In genomic region chr19:41707850-41708249, GRCm38 (mm10) we compare ENCODE assay signal across 23 mouse cellular contexts. TPM values are rescaled to one million over a fixed set of nuclear protein-coding genes. Genes with fewer than 3 reads are reported as not detected.
A peak's percentile ranks its signal among the peaks of the same experiment; 100 is the strongest.
DNase-seq lines count a peak whose midpoint lies in the region; ATAC-seq lines count a peak whose summit lies in the region.
"Had no signal": no experiment of that assay in that cellular context is flagged by ENCODE, and none has a peak within 500 bp of the region (broad histone marks: within the 10 kb centered on the region; RNA-seq: fewer than 3 reads in every experiment).

No protein-coding gene starts in this region.

- no peak overlapping the region for H3K9ac ChIP-seq in hindbrain, embryonic 12.5 days
- no peak overlapping the region for H3K9ac ChIP-seq in midbrain, embryonic 15.5 days
- H3K9ac ChIP-seq in forebrain, embryonic 15.5 days (replicated peaks) = no peak overlapping the region
- H3K9ac ChIP-seq: embryonic facial prominence, embryonic 13.5 days; liver, embryonic 13.5 days; stomach, embryonic 15.5 days had no signal

- peak overlapping the region; percentile 41; the same call in 1 of the 2 replicates for H3K27ac ChIP-seq in hindbrain, embryonic 10.5 days
- H3K27ac ChIP-seq in hindbrain, embryonic 12.5 days = no peak overlapping the region; the same call in 1 of the 2 replicates
- H3K27ac ChIP-seq in midbrain, embryonic 10.5 days (replicated peaks) = peak overlapping the region; percentile 73
- H3K27ac ChIP-seq in midbrain, embryonic 15.5 days = no peak overlapping the region; the same call in 1 of the 2 replicates
- H3K27ac ChIP-seq in forebrain, embryonic 15.5 days (replicated peaks) = peak overlapping the region; percentile 41; the same call in 1 of the 2 replicates
- H3K27ac ChIP-seq: embryonic facial prominence, embryonic 13.5 days; heart, embryonic 10.5 days; left cerebral cortex, adult 2 months; liver, embryonic 13.5 days; stomach, embryonic 15.5 days had no signal

- no peak for ATAC-seq in hindbrain, embryonic 12.5 days (ENCODE audit: low FRiP score)
- ATAC-seq in midbrain, embryonic 15.5 days (replicated peaks) = no peak
- no peak for ATAC-seq in forebrain, embryonic 15.5 days (replicated peaks)
- no peak for ATAC-seq in activated CD4-positive, CD25-positive, alpha-beta regulatory T cell, adult 4 months

- H3K27me3 ChIP-seq in hindbrain, embryonic 10.5 days (ENCODE audit: insufficient read depth, poor library complexity, severe bottlenecking) = peaks cover 91% of the 10 kb centered on the region
- peaks cover 31% of the 10 kb centered on the region for H3K27me3 ChIP-seq in hindbrain, embryonic 12.5 days
- H3K27me3 ChIP-seq in midbrain, embryonic 10.5 days (ENCODE audit: low read depth, poor library complexity, severe bottlenecking) = peaks cover 85% of the 10 kb centered on the region
- no peaks in the 10 kb centered on the region; the same call in 1 of the 2 replicates for H3K27me3 ChIP-seq in midbrain, embryonic 15.5 days (replicated peaks)
- H3K27me3 ChIP-seq in forebrain, embryonic 15.5 days = no peaks in the 10 kb centered on the region
- H3K27me3 ChIP-seq: stomach, embryonic 15.5 days had no signal

- DNase-seq in adrenal gland, postnatal 14 days = peak; percentile 0
- DNase-seq in adrenal gland, postnatal 10 days = no peak
- DNase-seq in hindbrain, embryonic 10.5 days (ENCODE audit: low spot score) = no peak
- no peak for DNase-seq in midbrain, embryonic 10.5 days (ENCODE audit: low spot score)
- DNase-seq: adrenal gland, postnatal 25 days; cerebellum, adult 11 months; gastrocnemius, postnatal 10 days; kidney, adult 2 months; kidney, postnatal 14 days; liver, embryonic 13.5 days; lung, adult 2 months; thymus, postnatal 25 days had no signal

- H3K4me3 ChIP-seq in hindbrain, embryonic 10.5 days = no peak overlapping the region
- H3K4me3 ChIP-seq in hindbrain, embryonic 12.5 days = no peak overlapping the region
- H3K4me3 ChIP-seq in midbrain, embryonic 10.5 days = no peak overlapping the region
- no peak overlapping the region for H3K4me3 ChIP-seq in midbrain, embryonic 15.5 days
- no peak overlapping the region for H3K4me3 ChIP-seq in forebrain, embryonic 15.5 days
- H3K4me3 ChIP-seq: embryonic facial prominence, embryonic 13.5 days; erythroblast, embryonic 14.5 days; heart, embryonic 10.5 days; left cerebral cortex, adult 2 months; liver, embryonic 13.5 days; stomach, embryonic 15.5 days had no signal

- no peaks in the 10 kb centered on the region for H3K9me3 ChIP-seq in hindbrain, embryonic 10.5 days
- no peaks in the 10 kb centered on the region for H3K9me3 ChIP-seq in hindbrain, embryonic 12.5 days (replicated peaks)
- H3K9me3 ChIP-seq in midbrain, embryonic 10.5 days (replicated peaks) = no peaks in the 10 kb centered on the region
- H3K9me3 ChIP-seq in midbrain, embryonic 15.5 days = no peaks in the 10 kb centered on the region
- no peaks in the 10 kb centered on the region for H3K9me3 ChIP-seq in forebrain, embryonic 15.5 days
- H3K9me3 ChIP-seq: embryonic facial prominence, embryonic 13.5 days; heart, embryonic 10.5 days; liver, embryonic 13.5 days; stomach, embryonic 15.5 days had no signal

- peaks cover 49% of the 10 kb centered on the region for H3K4me1 ChIP-seq in hindbrain, embryonic 10.5 days (replicated peaks)
- peaks cover 38% of the 10 kb centered on the region for H3K4me1 ChIP-seq in hindbrain, embryonic 12.5 days
- H3K4me1 ChIP-seq in midbrain, embryonic 10.5 days = peaks cover 53% of the 10 kb centered on the region
- peaks cover 33% of the 10 kb centered on the region for H3K4me1 ChIP-seq in midbrain, embryonic 15.5 days
- peaks cover 41% of the 10 kb centered on the region for H3K4me1 ChIP-seq in forebrain, embryonic 15.5 days
- H3K4me1 ChIP-seq: liver, embryonic 13.5 days; stomach, embryonic 15.5 days had no signal

- peaks cover 5% of the 10 kb centered on the region; the same call in 1 of the 2 replicates for H3K36me3 ChIP-seq in hindbrain, embryonic 10.5 days
- H3K36me3 ChIP-seq in hindbrain, embryonic 12.5 days = no peaks in the 10 kb centered on the region
- H3K36me3 ChIP-seq in midbrain, embryonic 10.5 days = no peaks in the 10 kb centered on the region
- no peaks in the 10 kb centered on the region for H3K36me3 ChIP-seq in midbrain, embryonic 15.5 days (replicated peaks)
- H3K36me3 ChIP-seq in forebrain, embryonic 15.5 days = no peaks in the 10 kb centered on the region
- H3K36me3 ChIP-seq: embryonic facial prominence, embryonic 13.5 days; heart, embryonic 10.5 days; liver, embryonic 13.5 days; stomach, embryonic 15.5 days had no signal

- 55% methylated on average over 12 of the region's 12 CpGs for WGBS in hindbrain, embryonic 10.5 days
- WGBS in hindbrain, embryonic 12.5 days = 39% methylated on average over 12 of the region's 12 CpGs
- WGBS in midbrain, embryonic 10.5 days = 70% methylated on average over 12 of the region's 12 CpGs
- 53% methylated on average over 12 of the region's 12 CpGs for whole genome bisulfite sequencing in midbrain, embryonic 15.5 days
- WGBS in forebrain, embryonic 15.5 days = 52% methylated on average over 12 of the region's 12 CpGs

- H3K4me2 ChIP-seq in hindbrain, embryonic 12.5 days (replicated peaks) = no peak overlapping the region
- H3K4me2 ChIP-seq in midbrain, embryonic 15.5 days = no peak overlapping the region
- no peak overlapping the region for H3K4me2 ChIP-seq in forebrain, embryonic 15.5 days (replicated peaks)
- H3K4me2 ChIP-seq: embryonic facial prominence, embryonic 13.5 days; liver, embryonic 13.5 days; stomach, embryonic 15.5 days had no signal

RNA-seq across cellular contexts. Expression of gene Slit1, which starts 35.6 kb away (rescaled TPM):
- 6.5 and 7.2 TPM in 2 replicates for total RNA-seq in adrenal gland, postnatal 14 days (2021)
- 1 to 10 TPM; 3.8 to 5.7 TPM for total RNA-seq in adrenal gland, postnatal 10 days (2021)
- 13.9 and 18.0 TPM in 2 replicates for polyA plus RNA-seq in hindbrain, embryonic 10.5 days (2016; fragmentation: Nextera tagmentation; extraction: Ambion mirVana)
- 28.9 and 31.9 TPM in 2 replicates for polyA plus RNA-seq in hindbrain, embryonic 12.5 days (2016; fragmentation: Nextera tagmentation; extraction: Ambion mirVana)
- 12.8 and 13.4 TPM in 2 replicates for polyA plus RNA-seq in midbrain, embryonic 10.5 days (2016; fragmentation: Nextera tagmentation; extraction: Ambion mirVana)
- polyA plus RNA-seq in midbrain, embryonic 15.5 days (2015; fragmentation: Nextera tagmentation; extraction: Ambion mirVana) = 23.9 and 26.7 TPM in 2 replicates
- polyA plus RNA-seq in forebrain, embryonic 15.5 days (2015; fragmentation: Nextera tagmentation; extraction: Ambion mirVana) = 17.5 and 21.0 TPM in 2 replicates
- under 1 TPM in 1 of 2 experiments, not detected in 1; 0.08 TPM for polyA plus RNA-seq in activated CD4-positive, CD25-positive, alpha-beta regulatory T cell, adult 4 months (2017; shearing (Covaris generic))
- total RNA-seq: hematopoietic stem cell, adult 5-6 weeks; neutrophil, adult 5-6 weeks had no signal

Comparison
In these comparisons a context has a peak if more than half of its experiments do, and no peak if none do; other contexts are left out.
1. H3K27ac ChIP-seq: peak in hindbrain, embryonic 10.5 days (single experiment), midbrain, embryonic 10.5 days (single experiment) and forebrain, embryonic 15.5 days (single experiment); none in hindbrain, embryonic 12.5 days (single experiment) and midbrain, embryonic 15.5 days (single experiment).
2. RNA of gene Slit1, which starts 35.6 kb away (polyA plus RNA-seq): 28.9 to 31.9 TPM in hindbrain, embryonic 12.5 days, 23.9 to 26.7 TPM in midbrain, embryonic 15.5 days, 17.5 to 21.0 TPM in forebrain, embryonic 15.5 days, 13.9 to 18.0 TPM in hindbrain, embryonic 10.5 days and 12.8 to 13.4 TPM in midbrain, embryonic 10.5 days; 0.08 TPM in activated CD4-positive, CD25-positive, alpha-beta regulatory T cell, adult 4 months; every median in the first group is over 10 times any median in the second.